Mouse (Mus musculus) heart, embryonic 11.5 days (tissue): ENCODE data around the gene Lrig3. TPM values are rescaled to one million over a fixed set of nuclear protein-coding genes. Genes with fewer than 3 reads are reported as not detected.

ENCODE experiments used
- ATAC-seq: fragments of 200-750 bp; cut with Nextera tagmentation; replicated peaks from 2 replicates; pipeline ENCODE4 v1.8.0; 2017; ENCODE audit warnings: moderate library complexity; ENCODE audit not compliant: insufficient number of reproducible peaks, low FRiP score, low TSS enrichment
- H3K27ac ChIP-seq: fragments of 300-500 bp; sonication (generic); 2 replicates; pipeline ENCODE4 v1.5.1; 2014; ENCODE audit warnings: mild to moderate bottlenecking, low read depth, low read length
- H3K27me3 ChIP-seq: fragments of 300-500 bp; sonication (generic); 2 replicates; pipeline ENCODE4 v1.6.1; 2014; ENCODE audit warnings: mild to moderate bottlenecking, low read length, mixed read lengths; ENCODE audit not compliant: control insufficient read depth, insufficient read depth
- H3K36me3 ChIP-seq: fragments of 300-500 bp; sonication (generic); 2 replicates; pipeline ENCODE4 v1.6.1; 2014; ENCODE audit warnings: mild to moderate bottlenecking, low read length, moderate library complexity, mixed read lengths; ENCODE audit not compliant: control insufficient read depth, insufficient read depth
- H3K4me1 ChIP-seq: fragments of 300-500 bp; sonication (generic); 2 replicates; pipeline ENCODE4 v1.6.1; 2014; ENCODE audit warnings: low read length; ENCODE audit not compliant: control insufficient read depth, insufficient read depth
- H3K4me2 ChIP-seq: fragments of 300-500 bp; sonication (generic); 2 replicates; pipeline ENCODE4 v1.6.1; 2014; ENCODE audit warnings: mild to moderate bottlenecking, moderate library complexity
- H3K4me3 ChIP-seq: fragments of 300-500 bp; sonication (generic); 2 replicates; pipeline ENCODE4 v1.5.1; 2014; ENCODE audit warnings: low read depth, low read length
- H3K9ac ChIP-seq: fragments of 300-500 bp; sonication (generic); 2 replicates; pipeline ENCODE4 v1.6.1; 2014; ENCODE audit warnings: mild to moderate bottlenecking, low read depth, low read length, moderate library complexity
- H3K9me3 ChIP-seq: fragments of 300-500 bp; sonication (generic); replicated peaks from 2 replicates; pipeline ENCODE4 v1.6.1; 2016; ENCODE audit warnings: low read length; ENCODE audit not compliant: control insufficient read depth
- WGBS: fragments of 180-500 bp; shearing (Covaris S2); extraction: QIAGEN DNeasy Blood & Tissue Kit; methylation state at CpG from one replicate; pipeline ENCODE4 v1.1.7; 2014; ENCODE audit not compliant: insufficient replicate concordance; 5-methylcytosine and 5-hydroxymethylcytosine counted together
- polyA plus RNA-seq: library from polyadenylated mRNA; unstranded; fragments of >200 nt; fragmentation: Nextera tagmentation; extraction: Ambion mirVana; gene quantifications from 2 replicates; pipeline ENCODE4 v1.2.1, GENCODE M21; 2014

Lrig3 gene
- polyA plus RNA-seq, 1 experiment from 2014 or later, result 2.6 TPM

DNA sequence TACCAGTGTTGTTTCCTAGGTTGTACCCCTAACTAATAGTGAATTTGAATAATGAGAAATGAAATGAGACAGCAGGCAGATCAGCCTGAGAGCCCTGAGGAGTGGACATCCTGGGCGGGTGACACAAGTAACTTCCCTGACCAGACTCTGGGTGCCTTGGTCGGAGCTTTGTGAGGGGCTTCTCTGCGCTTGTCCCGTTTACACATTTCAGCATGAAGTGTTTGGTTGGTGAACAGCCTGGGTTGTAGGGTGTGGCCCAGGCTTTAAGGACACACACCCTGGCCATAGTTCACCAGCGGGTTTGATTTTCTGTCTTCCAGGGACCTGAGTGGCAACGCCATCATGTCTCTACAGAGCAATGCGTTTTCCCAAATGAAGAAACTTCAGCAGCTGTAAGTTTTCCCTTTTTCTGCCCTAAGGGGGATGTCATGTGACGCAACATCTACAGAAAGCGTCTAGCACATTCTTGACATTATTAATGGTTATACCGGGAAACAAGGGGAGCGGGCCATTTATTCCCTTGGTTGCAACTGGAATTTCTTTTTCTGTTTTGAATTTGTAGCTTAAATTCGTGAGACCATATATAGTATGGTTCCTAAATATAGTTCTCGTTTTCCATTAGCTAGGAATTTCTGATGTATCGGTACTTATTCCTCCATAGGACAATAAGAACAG, 36.2 kb downstream of the Lrig3 start:
- no peaks in the 10 kb centered on the region for H3K36me3 ChIP-seq
- H3K4me3 ChIP-seq, result no peak overlapping the region
- H3K27ac ChIP-seq, result no peak overlapping the region
- H3K4me2 ChIP-seq, result no peak overlapping the region
- no peaks in the 10 kb centered on the region for H3K9me3 ChIP-seq
- H3K27me3 ChIP-seq, result no peaks in the 10 kb centered on the region
- WGBS, result 82% methylated on average over 14 of the region's 14 CpGs
- no peak overlapping the region for H3K9ac ChIP-seq
- ATAC-seq, result no peak
- no peaks in the 10 kb centered on the region for H3K4me1 ChIP-seq

DNA sequence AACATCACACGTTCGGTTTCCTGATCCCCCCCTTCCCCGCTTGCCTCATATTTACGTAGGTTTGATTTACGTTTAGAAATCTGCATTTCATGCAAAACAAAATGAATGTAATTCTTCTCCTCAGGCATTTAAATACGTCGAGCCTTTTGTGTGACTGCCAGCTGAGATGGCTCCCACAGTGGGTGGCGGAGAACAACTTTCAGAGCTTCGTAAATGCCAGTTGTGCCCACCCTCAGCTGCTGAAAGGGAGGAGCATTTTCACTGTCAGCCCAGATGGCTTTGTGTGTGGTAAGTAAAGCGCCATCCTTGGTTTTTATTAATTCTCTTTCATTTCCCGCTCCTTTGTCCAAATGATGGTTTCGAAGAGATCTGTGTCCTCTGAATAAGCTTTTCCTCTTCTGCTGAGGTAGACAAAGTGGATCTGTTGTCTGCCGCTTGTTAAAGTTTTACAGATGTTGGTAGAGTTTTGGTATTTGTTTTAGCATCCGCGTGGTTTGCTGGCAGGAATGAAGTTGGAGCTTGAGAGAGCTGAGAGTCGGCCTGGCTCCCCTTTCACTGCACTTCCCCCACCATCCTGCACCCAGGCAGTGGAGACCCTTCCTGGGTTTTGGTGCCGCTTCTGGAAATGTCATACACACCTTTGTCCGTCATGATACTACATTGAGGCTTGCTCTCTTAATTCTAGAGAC, 37.0 kb downstream of the Lrig3 start:
- no peaks in the 10 kb centered on the region for H3K27me3 ChIP-seq
- no peak overlapping the region for H3K4me3 ChIP-seq
- H3K27ac ChIP-seq, result no peak overlapping the region
- no peak overlapping the region for H3K4me2 ChIP-seq
- H3K4me1 ChIP-seq, result no peaks in the 10 kb centered on the region
- no peak overlapping the region for H3K9ac ChIP-seq
- WGBS, result 81% methylated on average over 18 of the region's 18 CpGs
- no peaks in the 10 kb centered on the region for H3K36me3 ChIP-seq
- no peaks in the 10 kb centered on the region for H3K9me3 ChIP-seq
- ATAC-seq, result no peak

DNA sequence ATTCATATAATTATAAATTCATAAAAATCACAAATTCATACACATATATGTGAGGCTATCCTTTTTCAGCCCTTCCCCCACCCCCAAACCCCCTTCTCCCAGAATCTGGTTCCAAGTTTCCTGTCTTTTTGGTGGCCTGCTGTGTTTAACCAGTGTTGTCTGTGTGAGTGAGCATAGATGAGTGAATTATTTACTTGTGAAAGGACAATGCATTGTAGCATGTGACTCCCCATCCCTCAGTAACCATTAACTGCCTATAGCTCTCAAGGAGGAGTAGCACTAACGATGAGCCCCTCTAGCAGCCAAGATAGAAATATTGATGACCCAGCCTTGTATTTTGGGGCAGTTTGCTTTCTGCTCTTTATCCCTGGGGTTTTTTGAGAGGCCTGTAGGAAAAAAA, 37.9 kb downstream of the Lrig3 start:
- Histone ChIP-seq H3K36me3 (no peaks in the 10 kb centered on the region), H3K9ac (no peak overlapping the region), H3K4me1 (no peaks in the 10 kb centered on the region), H3K4me3 (no peak overlapping the region), H3K27me3 (no peaks in the 10 kb centered on the region), H3K27ac (no peak overlapping the region), H3K4me2 (no peak overlapping the region), H3K9me3 (no peaks in the 10 kb centered on the region)
- WGBS, result 84% methylated on average over 1 of the region's 1 CpGs
- no peak for ATAC-seq

DNA sequence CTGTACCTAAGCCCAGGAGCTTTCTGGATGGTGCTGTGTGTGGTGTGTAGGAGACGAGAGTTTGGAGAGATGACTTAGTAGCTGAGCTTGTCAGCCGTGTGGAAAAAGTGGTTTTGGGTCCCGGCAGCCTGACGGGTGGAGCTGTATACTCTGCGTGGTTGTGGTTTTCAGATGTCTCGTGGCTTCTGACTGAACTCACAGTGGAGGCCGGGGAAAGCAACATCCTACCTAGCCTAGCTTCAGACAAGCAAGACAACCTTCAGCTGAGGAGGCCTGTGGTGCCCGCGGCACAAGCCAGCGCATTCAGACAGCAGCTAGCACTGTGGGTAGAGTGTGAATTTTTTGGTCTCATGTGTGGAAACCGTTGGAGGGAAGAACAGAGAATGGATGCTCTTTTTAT, 47.7 kb downstream of the Lrig3 start:
- Histone ChIP-seq H3K4me3 (no peak overlapping the region), H3K4me1 (no peaks in the 10 kb centered on the region), H3K9me3 (no peaks in the 10 kb centered on the region), H3K4me2 (no peak overlapping the region), H3K36me3 (peaks cover 5% of the 10 kb centered on the region), H3K9ac (no peak overlapping the region), H3K27me3 (no peaks in the 10 kb centered on the region), H3K27ac (no peak overlapping the region)
- whole genome bisulfite sequencing, result 84% methylated on average over 11 of the region's 11 CpGs
- ATAC-seq, result no peak

DNA sequence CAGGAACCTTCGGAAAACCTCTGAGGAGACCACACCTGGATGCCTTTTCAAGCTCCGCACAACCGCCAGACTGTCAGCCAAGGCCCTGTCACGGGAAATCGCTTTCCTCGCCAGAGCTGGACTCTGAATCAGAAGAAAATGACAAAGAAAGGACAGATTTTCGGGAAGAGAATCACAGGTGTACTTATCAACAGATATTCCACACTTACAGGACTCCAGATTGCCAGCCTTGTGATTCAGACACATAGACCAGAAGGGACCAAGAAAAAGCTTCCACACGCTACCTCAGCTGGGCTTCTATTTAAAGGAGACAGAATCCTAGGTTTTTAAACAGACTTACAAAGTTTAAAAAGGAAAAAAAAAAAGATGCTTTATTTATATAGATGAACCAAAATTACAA, 48.7 kb downstream of the Lrig3 start:
- Histone ChIP-seq H3K9ac (no peak overlapping the region), H3K4me2 (no peak overlapping the region), H3K36me3 (peaks cover 5% of the 10 kb centered on the region), H3K9me3 (no peaks in the 10 kb centered on the region), H3K27me3 (no peaks in the 10 kb centered on the region), H3K4me3 (no peak overlapping the region), H3K4me1 (no peaks in the 10 kb centered on the region), H3K27ac (no peak overlapping the region)
- no peak for ATAC-seq
- 89% methylated on average over 8 of the region's 8 CpGs for WGBS

DNA sequence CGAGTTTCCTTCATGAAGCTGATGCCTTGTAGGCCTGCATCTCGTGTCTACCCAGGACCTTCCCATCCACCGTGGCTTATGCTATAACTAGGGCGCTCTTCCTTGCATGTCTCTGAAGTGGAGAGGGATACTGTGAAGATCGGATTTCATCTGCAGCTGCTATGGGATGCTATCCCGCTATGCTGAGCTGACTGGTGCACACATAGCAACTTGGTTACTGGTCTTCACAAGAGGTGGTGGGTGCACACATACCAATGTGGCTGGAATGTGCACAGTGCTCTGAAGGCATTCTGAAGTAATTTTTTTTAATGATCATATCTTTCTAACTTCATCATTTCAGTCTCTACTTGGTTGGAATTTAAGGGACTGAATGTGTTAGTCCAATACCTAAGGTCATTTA, 49.7 kb downstream of the Lrig3 start:
- no peak overlapping the region for H3K4me3 ChIP-seq
- H3K36me3 ChIP-seq, result peaks cover 5% of the 10 kb centered on the region
- WGBS, result 79% methylated on average over 6 of the region's 6 CpGs
- ATAC-seq, result no peak
- no peaks in the 10 kb centered on the region for H3K4me1 ChIP-seq
- H3K9ac ChIP-seq, result no peak overlapping the region
- H3K4me2 ChIP-seq, result no peak overlapping the region
- no peak overlapping the region for H3K27ac ChIP-seq
- no peaks in the 10 kb centered on the region for H3K27me3 ChIP-seq
- H3K9me3 ChIP-seq, result no peaks in the 10 kb centered on the region

DNA sequence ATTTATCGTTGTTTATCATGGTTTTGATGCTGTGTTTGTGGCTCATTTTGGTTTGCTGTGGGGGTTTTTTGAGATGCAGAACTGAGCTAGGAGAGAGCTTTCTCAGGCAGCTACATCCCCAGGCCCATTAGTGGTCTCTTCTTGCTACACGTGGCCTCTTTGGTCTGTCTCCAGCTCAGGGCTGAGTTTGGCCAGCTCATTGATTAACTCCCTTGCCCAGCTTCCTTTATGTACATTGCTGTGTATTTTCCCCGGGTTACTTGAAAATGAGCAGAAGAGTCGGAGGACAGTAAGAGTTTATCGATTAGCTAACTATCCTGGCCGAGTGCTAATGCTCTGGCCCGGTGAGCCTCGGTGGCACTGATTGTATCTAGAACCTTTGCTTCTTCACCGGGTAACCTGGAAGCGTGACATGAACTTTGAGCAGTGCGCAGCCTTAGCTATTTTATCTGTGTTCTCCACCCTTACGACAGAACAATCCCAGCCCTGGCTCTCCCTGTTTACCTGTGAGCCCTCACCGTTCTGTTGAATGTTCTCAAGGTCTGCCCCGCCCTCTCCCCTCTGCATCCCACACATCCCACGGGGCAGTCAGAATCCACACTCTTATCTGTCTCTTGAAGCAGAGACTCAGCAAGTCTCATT, 53.5 kb downstream of the Lrig3 start:
- Histone ChIP-seq H3K27me3 (no peaks in the 10 kb centered on the region), H3K9ac (no peak overlapping the region), H3K27ac (no peak overlapping the region), H3K36me3 (peaks cover 5% of the 10 kb centered on the region), H3K4me3 (no peak overlapping the region), H3K4me1 (no peaks in the 10 kb centered on the region), H3K9me3 (no peaks in the 10 kb centered on the region), H3K4me2 (no peak overlapping the region)
- no peak for ATAC-seq
- 77% methylated on average over 15 of the region's 15 CpGs for WGBS

DNA sequence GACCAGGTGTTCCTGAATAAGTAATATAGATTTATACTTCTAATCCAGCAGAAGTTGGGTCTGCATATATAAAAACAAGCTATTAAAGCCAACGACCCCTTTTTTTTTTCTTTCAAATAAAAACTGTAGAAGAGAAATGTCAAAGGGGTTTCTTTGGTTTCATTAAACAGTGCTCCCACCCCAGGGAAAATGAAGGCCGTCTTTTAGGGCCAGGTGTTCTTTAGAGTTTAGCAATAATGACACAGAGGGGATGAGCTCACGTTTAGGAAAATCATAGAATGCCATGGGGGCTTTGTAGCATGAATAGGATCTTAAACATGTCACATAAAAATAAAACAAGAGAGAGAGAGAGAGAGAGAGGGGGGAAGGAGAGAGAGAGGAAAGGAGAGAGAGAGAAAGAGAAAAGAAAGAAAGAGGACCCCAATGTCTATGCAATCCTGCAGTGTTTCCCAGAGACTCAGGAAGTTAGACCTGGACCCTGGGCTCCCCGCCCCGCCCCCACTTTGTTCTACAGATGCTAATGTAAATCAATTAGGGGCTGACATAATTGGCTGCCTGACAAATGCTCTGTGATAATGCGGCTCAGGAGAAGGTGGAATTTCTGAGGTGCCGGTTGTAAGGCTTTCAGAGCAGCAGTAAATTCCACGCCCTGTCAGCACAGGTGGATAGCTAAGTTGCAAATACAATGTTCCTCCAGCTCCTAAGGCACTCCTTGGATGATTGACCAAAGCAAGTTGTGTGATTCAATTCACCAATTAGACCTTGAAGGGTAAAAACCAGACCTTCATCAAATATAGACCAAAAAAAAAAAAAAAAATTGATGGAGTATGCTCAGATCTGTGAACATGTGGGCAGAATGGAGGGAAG, 62.8 kb downstream of the Lrig3 start:
- WGBS, result 34% methylated on average over 8 of the region's 8 CpGs
- Histone ChIP-seq H3K36me3 (no peaks in the 10 kb centered on the region), H3K27ac (no peak overlapping the region), H3K9me3 (no peaks in the 10 kb centered on the region), H3K4me2 (no peak overlapping the region), H3K27me3 (no peaks in the 10 kb centered on the region), H3K9ac (no peak overlapping the region), H3K4me1 (no peaks in the 10 kb centered on the region), H3K4me3 (no peak overlapping the region)
- no peak for ATAC-seq
